Mouse (Mus musculus): ENCODE data around the gene Sprr2d. TPM values are rescaled to one million over a fixed set of nuclear protein-coding genes. Genes with fewer than 3 reads are reported as not detected.

The Sprr2d gene
- total RNA-seq (2022): not detected

- DNase-seq (ENCODE audit: low spot score in 2 of 2): no peak
These were observed at the start of gene Sprr2d for GRCm38 (mm10) chr3:92338840-92339239. Sprr2d (plus strand) TSS chr3:92339140.

GRCm38 (mm10) chr3:92307406-92307805 is 31.5 kb upstream of the Sprr2d start:
- DNase-seq (ENCODE audit: low spot score in 2 of 2): no peak

- DNase-seq (ENCODE audit: low spot score in 2 of 2): no peak
These were observed 22.6 kb upstream of the Sprr2d start, which contains the start of gene Sprr2b for GRCm38 (mm10) chr3:92316320-92316719. Sprr2b (plus strand) TSS chr3:92316620.

GRCm38 (mm10) chr3:92317384-92317783 is 21.6 kb upstream of the Sprr2d start:
- no peak for DNase-seq (ENCODE audit: low spot score in 2 of 2)

- no peak for DNase-seq (ENCODE audit: low spot score in 2 of 2)
These were observed 2.7 kb upstream of the Sprr2d start for GRCm38 (mm10) chr3:92336278-92336677.

GRCm38 (mm10) chr3:92351843-92352242 is 12.9 kb downstream of the Sprr2d start, which contains the start of gene Sprr2e:
Sprr2e (plus strand) TSS chr3:92352143.
- no peak for DNase-seq (ENCODE audit: low spot score in 2 of 2)

- DNase-seq (ENCODE audit: low spot score in 2 of 2): no peak
These were observed 22.7 kb downstream of the Sprr2d start for GRCm38 (mm10) chr3:92361619-92362018.

- no peak for DNase-seq (ENCODE audit: low spot score in 2 of 2)
These were observed 25.9 kb downstream of the Sprr2d start, which contains the start of gene Sprr2f for GRCm38 (mm10) chr3:92364887-92365286. Sprr2f (plus strand) TSS chr3:92365187.

- no peak for DNase-seq (ENCODE audit: low spot score in 2 of 2)
These were observed 34.7 kb downstream of the Sprr2d start for GRCm38 (mm10) chr3:92373613-92374012.

- DNase-seq (ENCODE audit: low spot score in 2 of 2): no peak
These were observed 46.4 kb downstream of the Sprr2d start, which contains the start of gene Sprr2h for GRCm38 (mm10) chr3:92385385-92385784. Sprr2h (plus strand) TSS chr3:92385685.

Other genes starting within 250 kb of the Sprr2d start
- not detected for gene Prr9, start 215.2 kb upstream of the Sprr2d start, total RNA-seq (2022)
- not detected for gene Lelp1, start 196.4 kb upstream of the Sprr2d start, total RNA-seq (2022)
- not detected for gene Sprr2a1, start 123.3 kb upstream of the Sprr2d start, total RNA-seq (2022)
- not detected for gene Sprr2a2, start 123.2 kb upstream of the Sprr2d start, total RNA-seq (2022)
- not detected for gene Sprr2a3, start 53.7 kb upstream of the Sprr2d start, total RNA-seq (2022)
- not detected for gene Sprr2b, start 22.5 kb upstream of the Sprr2d start, total RNA-seq (2022)
- not detected for gene Sprr2e, start 13.0 kb downstream of the Sprr2d start, total RNA-seq (2022)
- not detected for gene Sprr2f, start 26.0 kb downstream of the Sprr2d start, total RNA-seq (2022)
- not detected for gene Sprr2h, start 46.5 kb downstream of the Sprr2d start, total RNA-seq (2022)
- not detected for gene Sprr2i, start 68.9 kb downstream of the Sprr2d start, total RNA-seq (2022)
- gene Sprr2j-ps, start 78.9 kb downstream of the Sprr2d start, total RNA-seq (2022): not detected
- gene Gm9774, start 90.3 kb downstream of the Sprr2d start, total RNA-seq (2022): 1 to 10 TPM in 3 of 4 experiments, not detected in 1; 2.7 to 4.8 (median 4.7) TPM
- not detected for gene Sprr2k, start 93.4 kb downstream of the Sprr2d start, total RNA-seq (2022)
- gene Sprr1b, start 99.6 kb downstream of the Sprr2d start, total RNA-seq (2022): not detected
- not detected for gene Sprr3, start 119.6 kb downstream of the Sprr2d start, total RNA-seq (2022)
- gene Sprr1a, start 146.8 kb downstream of the Sprr2d start, total RNA-seq (2022): not detected
- not detected for gene Sprr4, start 161.4 kb downstream of the Sprr2d start, total RNA-seq (2022)
- not detected for gene 2310046K23Rik, start 195.4 kb downstream of the Sprr2d start, total RNA-seq (2022)
- gene Ivl, start 234.6 kb downstream of the Sprr2d start, total RNA-seq (2022): not detected
- not detected for gene Smcp, start 249.9 kb downstream of the Sprr2d start, total RNA-seq (2022)

Measured in gastrocnemius, adult 8-10 months (tissue).